Mouse (Mus musculus) mature B cell (primary cell): ENCODE results near the gene Bsph1.
"Not testable (repeated sequence)": the region's sequence is repeated elsewhere in the genome, so short reads cannot be mapped to it uniquely, and the experiment has no call there.

Experiments used
- in situ Hi-C: fragments of 300-500 bp; cut with MboI; formaldehyde crosslinking; loops from 2 replicates; pipeline ENCODE4 v1.14.3; 2019

Gene Bsph1

GRCm38 (mm10) chr7:13450541-13450940, at the start of gene Bsph1:
Gene Bsph1 (plus strand): TSS chr7:13450841.
- in situ Hi-C loops = not testable (repeated sequence)

- in situ Hi-C loops = no loop called here
Observed at GRCm38 (mm10) chr7:13511539-13511938, 60.9 kb downstream of the Bsph1 start.
